Mouse (Mus musculus): ENCODE measurements at regions not wholly inside any gene's neighbourhood (a gene's known extent, or its start where the extent isn't known, plus 50 kb on each side); places are given as distances from the start of the nearest gene placed in this dataset.

DNA sequence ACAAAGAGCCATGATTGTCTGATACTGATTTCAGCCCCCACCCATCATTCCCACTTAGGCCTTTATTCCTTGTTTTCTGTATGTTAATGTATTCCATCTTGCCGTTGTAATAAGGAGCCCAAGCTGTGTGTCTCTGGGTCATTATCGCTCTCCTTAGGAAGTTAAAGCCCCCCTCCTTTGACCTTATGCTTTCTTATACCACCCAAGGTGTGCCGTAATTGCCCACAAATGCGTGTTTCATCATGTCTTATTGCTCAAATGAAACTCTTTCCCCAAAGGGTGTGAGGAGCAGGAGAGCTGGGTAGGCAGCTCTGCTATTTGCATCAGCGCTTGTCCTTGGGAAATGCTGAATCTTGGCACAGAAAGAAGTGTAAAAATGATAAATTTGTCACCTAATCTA lies 178.2 kb upstream of the Nrp1 start:
- ATAC-seq (replicated peaks; ENCODE audit: insufficient number of reproducible peaks, low FRiP score, low TSS enrichment), result no peak
- WGBS (ENCODE audit: insufficient replicate concordance), result 71% methylated on average over 5 of the region's 5 CpGs
- no peaks in the 10 kb centered on the region for H3K4me1 ChIP-seq (ENCODE audit: control insufficient read depth, insufficient read depth, low read length)
- no peaks in the 10 kb centered on the region for H3K36me3 ChIP-seq (ENCODE audit: control insufficient read depth, insufficient read depth, low read length)
- H3K27ac ChIP-seq (ENCODE audit: low read depth, low read length), result no peak overlapping the region
- no peak overlapping the region for H3K4me3 ChIP-seq (ENCODE audit: low read depth, low read length)
- no peaks in the 10 kb centered on the region for H3K27me3 ChIP-seq (ENCODE audit: control insufficient read depth, insufficient read depth, low read length)
- no peak overlapping the region for H3K4me2 ChIP-seq
- H3K9ac ChIP-seq (ENCODE audit: low read depth, low read length), result no peak overlapping the region
- no peaks in the 10 kb centered on the region for H3K9me3 ChIP-seq (replicated peaks; ENCODE audit: control insufficient read depth, low read length)

DNA sequence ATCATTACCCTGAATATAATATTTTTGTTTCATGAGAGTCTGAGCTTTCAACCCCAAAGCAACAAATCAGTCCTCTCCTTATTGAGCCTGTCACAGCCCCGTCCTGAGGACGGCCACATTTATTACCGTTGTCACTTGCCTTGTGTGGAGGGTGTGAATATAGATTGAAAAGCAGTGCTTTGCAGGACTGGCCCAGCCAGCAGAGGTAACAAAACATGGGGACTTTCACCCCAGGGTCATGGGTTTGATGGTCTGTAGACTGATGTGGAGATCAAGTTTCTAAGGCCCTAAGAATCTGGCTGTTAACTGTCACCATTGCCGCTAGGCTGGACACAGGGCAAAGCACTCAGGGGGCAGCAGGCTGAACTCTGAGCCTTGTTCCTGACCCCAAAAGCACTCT lies 175.3 kb upstream of the Nrp1 start:
- no peaks in the 10 kb centered on the region for H3K27me3 ChIP-seq (ENCODE audit: control insufficient read depth, insufficient read depth, low read length)
- ATAC-seq (replicated peaks; ENCODE audit: insufficient number of reproducible peaks, low FRiP score, low TSS enrichment), result no peak
- H3K4me2 ChIP-seq, result no peak overlapping the region
- WGBS (ENCODE audit: insufficient replicate concordance), result 53% methylated on average over 4 of the region's 4 CpGs
- no peaks in the 10 kb centered on the region for H3K4me1 ChIP-seq (ENCODE audit: control insufficient read depth, insufficient read depth, low read length)
- no peaks in the 10 kb centered on the region for H3K9me3 ChIP-seq (replicated peaks; ENCODE audit: control insufficient read depth, low read length)
- no peak overlapping the region for H3K4me3 ChIP-seq (ENCODE audit: low read depth, low read length)
- H3K9ac ChIP-seq (ENCODE audit: low read depth, low read length), result no peak overlapping the region
- H3K36me3 ChIP-seq (ENCODE audit: control insufficient read depth, insufficient read depth, low read length), result no peaks in the 10 kb centered on the region
- H3K27ac ChIP-seq (ENCODE audit: low read depth, low read length), result no peak overlapping the region

DNA sequence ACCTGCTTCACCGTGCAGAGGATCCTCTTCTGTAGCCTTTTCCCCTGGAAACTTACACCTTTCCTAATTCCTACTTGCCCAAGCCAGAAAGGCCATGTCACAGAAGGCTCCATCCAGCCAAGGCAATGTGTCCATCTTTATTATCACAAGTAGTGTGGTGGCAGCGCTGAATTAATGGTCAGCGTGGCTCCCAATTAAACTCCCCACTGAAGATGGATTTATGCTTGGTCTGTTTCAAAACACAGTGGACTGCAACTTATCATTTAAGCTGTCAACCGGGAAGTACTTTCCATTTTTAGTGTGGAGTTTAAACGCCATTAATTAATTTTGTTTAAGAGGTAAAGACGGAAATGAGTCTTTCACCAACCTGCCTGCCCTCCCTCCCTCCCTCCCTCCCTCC lies 170.1 kb upstream of the Nrp1 start:
- H3K4me1 ChIP-seq (ENCODE audit: control insufficient read depth, insufficient read depth, low read length), result no peaks in the 10 kb centered on the region
- H3K9me3 ChIP-seq (replicated peaks; ENCODE audit: control insufficient read depth, low read length), result no peaks in the 10 kb centered on the region
- H3K36me3 ChIP-seq (ENCODE audit: control insufficient read depth, insufficient read depth, low read length), result no peaks in the 10 kb centered on the region
- H3K27me3 ChIP-seq (ENCODE audit: control insufficient read depth, insufficient read depth, low read length), result no peaks in the 10 kb centered on the region
- ATAC-seq (replicated peaks; ENCODE audit: insufficient number of reproducible peaks, low FRiP score, low TSS enrichment), result no peak
- H3K9ac ChIP-seq (ENCODE audit: low read depth, low read length), result no peak overlapping the region
- H3K4me3 ChIP-seq (ENCODE audit: low read depth, low read length), result no peak overlapping the region
- H3K27ac ChIP-seq (ENCODE audit: low read depth, low read length), result no peak overlapping the region
- 69% methylated on average over 6 of the region's 6 CpGs for WGBS (ENCODE audit: insufficient replicate concordance)
- H3K4me2 ChIP-seq, result no peak overlapping the region

DNA sequence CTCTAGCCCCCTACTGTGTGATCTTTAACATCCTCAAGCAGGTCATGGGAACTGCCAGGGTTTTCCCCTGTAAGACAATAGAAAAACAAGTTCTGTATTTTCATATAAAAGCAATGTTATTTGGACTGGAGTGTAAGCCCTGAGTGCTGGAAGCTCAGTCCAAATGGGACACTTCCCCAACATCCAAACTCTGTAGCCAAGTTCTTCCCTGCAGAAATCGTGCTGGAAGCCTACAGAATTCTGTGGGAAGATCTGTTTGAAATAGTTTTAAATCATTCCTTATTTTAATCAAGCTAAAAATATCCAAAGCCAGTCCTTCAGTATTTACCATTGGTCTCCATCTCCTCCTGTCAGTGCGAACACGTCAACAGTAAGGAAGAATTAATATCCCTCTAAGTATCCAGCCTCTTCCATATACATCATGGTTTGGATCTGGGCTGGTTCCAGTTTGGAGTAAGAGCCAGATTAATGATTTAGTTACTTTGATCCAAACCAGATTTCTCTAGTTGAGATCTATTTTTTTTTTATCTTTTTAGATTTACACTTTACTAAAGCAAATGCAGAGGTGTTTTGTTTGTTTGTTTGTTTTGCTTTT lies 165.0 kb upstream of the Nrp1 start:
- H3K27ac ChIP-seq (ENCODE audit: low read depth, low read length), result no peak overlapping the region
- no peak overlapping the region for H3K9ac ChIP-seq (ENCODE audit: low read depth, low read length)
- no peak overlapping the region for H3K4me3 ChIP-seq (ENCODE audit: low read depth, low read length)
- no peak for ATAC-seq (replicated peaks; ENCODE audit: insufficient number of reproducible peaks, low FRiP score, low TSS enrichment)
- no peaks in the 10 kb centered on the region for H3K4me1 ChIP-seq (ENCODE audit: control insufficient read depth, insufficient read depth, low read length)
- no peaks in the 10 kb centered on the region for H3K9me3 ChIP-seq (replicated peaks; ENCODE audit: control insufficient read depth, low read length)
- WGBS (ENCODE audit: insufficient replicate concordance), result 73% methylated on average over 3 of the region's 3 CpGs
- H3K27me3 ChIP-seq (ENCODE audit: control insufficient read depth, insufficient read depth, low read length), result no peaks in the 10 kb centered on the region
- no peaks in the 10 kb centered on the region for H3K36me3 ChIP-seq (ENCODE audit: control insufficient read depth, insufficient read depth, low read length)
- no peak overlapping the region for H3K4me2 ChIP-seq

DNA sequence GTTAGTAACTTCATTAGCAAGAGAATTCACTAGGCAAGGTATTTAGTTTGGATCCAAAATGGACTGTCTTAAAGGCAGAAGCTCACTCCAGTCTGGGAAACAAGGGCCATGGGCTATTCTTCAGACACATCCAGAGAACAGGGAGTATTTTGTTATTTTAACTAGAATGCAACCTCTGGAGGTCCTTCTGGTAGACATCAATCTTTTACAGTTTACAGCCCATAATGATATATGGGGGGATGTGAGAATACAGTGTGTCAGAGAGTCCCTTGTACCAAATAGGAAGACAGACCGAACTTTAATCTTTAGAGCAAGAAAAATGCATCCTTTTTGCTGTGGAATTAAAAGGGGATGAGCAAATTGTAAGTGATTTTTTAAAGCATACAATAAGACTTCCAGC lies 157.6 kb upstream of the Nrp1 start:
- H3K4me3 ChIP-seq (ENCODE audit: low read depth, low read length), result no peak overlapping the region
- no peaks in the 10 kb centered on the region for H3K36me3 ChIP-seq (ENCODE audit: control insufficient read depth, insufficient read depth, low read length)
- H3K9me3 ChIP-seq (replicated peaks; ENCODE audit: control insufficient read depth, low read length), result no peaks in the 10 kb centered on the region
- no peaks in the 10 kb centered on the region for H3K27me3 ChIP-seq (ENCODE audit: control insufficient read depth, insufficient read depth, low read length)
- no peak for ATAC-seq (replicated peaks; ENCODE audit: insufficient number of reproducible peaks, low FRiP score, low TSS enrichment)
- no peaks in the 10 kb centered on the region for H3K4me1 ChIP-seq (ENCODE audit: control insufficient read depth, insufficient read depth, low read length)
- H3K9ac ChIP-seq (ENCODE audit: low read depth, low read length), result no peak overlapping the region
- no peak overlapping the region for H3K27ac ChIP-seq (ENCODE audit: low read depth, low read length)
- H3K4me2 ChIP-seq, result no peak overlapping the region
- WGBS (ENCODE audit: insufficient replicate concordance), result 73% methylated on average over 1 of the region's 1 CpGs

DNA sequence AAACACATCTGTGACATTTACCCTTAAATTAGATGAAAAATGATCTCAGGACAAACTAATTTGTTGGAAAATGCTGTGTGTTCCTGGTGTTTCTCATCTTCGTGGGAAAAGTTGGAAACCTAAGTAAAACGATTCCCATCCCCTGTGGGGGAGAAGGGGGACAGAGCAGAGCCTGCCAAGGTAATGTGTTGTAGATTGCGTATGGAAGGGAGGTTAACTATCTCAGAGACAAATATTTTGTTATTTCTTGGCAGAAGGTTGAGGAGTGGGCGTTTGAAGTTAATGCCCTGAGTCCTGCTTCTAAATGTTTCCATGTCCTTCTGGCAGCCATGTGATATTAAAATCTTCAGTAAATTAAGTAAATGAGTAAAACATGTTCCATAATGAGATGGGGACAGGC lies 156.8 kb upstream of the Nrp1 start:
- Histone ChIP-seq H3K4me1 (ENCODE audit: control insufficient read depth, insufficient read depth, low read length) (no peaks in the 10 kb centered on the region), H3K9ac (ENCODE audit: low read depth, low read length) (no peak overlapping the region), H3K9me3 (replicated peaks; ENCODE audit: control insufficient read depth, low read length) (no peaks in the 10 kb centered on the region), H3K4me3 (ENCODE audit: low read depth, low read length) (no peak overlapping the region), H3K4me2 (no peak overlapping the region), H3K27ac (ENCODE audit: low read depth, low read length) (no peak overlapping the region), H3K36me3 (ENCODE audit: control insufficient read depth, insufficient read depth, low read length) (no peaks in the 10 kb centered on the region), H3K27me3 (ENCODE audit: control insufficient read depth, insufficient read depth, low read length) (no peaks in the 10 kb centered on the region)
- ATAC-seq (replicated peaks; ENCODE audit: insufficient number of reproducible peaks, low FRiP score, low TSS enrichment), result no peak
- 59% methylated on average over 4 of the region's 4 CpGs for WGBS (ENCODE audit: insufficient replicate concordance)

DNA sequence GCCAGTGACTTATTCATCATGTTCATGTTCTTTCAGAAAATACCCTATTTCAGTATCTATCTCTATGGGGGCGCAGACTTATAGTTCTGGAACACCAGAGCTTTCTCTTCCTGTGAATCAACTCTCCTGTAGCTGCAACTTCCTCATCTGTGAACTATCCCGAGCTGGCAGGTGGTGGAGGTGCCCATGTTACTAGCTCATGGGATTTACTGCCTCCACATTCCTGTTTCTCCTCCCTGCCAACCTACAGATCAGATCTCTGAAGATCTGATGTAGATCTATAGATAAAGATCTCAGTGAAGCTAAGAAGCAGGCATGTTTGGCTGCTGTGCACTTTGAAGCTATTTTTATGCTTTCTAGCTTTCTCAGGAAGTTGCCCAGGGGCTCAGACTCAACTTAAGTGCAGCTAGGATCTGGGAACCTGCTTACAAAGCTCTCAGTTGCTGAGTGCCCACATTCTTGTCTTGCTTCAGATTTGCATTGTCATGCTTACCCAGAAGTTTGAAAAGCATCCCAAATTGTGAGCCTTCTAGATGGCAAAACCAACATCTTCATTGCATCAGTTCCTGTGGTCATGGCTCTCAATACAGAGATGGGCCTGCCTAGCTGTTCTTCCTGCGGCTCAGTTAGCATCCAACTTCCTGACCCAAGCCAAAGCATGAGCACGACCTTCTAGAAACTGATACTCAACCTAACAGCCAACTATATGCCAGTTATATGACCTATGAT lies 156.1 kb upstream of the Nrp1 start:
- H3K4me3 ChIP-seq (ENCODE audit: low read depth, low read length), result no peak overlapping the region
- no peaks in the 10 kb centered on the region for H3K27me3 ChIP-seq (ENCODE audit: control insufficient read depth, insufficient read depth, low read length)
- H3K27ac ChIP-seq (ENCODE audit: low read depth, low read length), result no peak overlapping the region
- ATAC-seq (replicated peaks; ENCODE audit: insufficient number of reproducible peaks, low FRiP score, low TSS enrichment), result no peak
- no peaks in the 10 kb centered on the region for H3K4me1 ChIP-seq (ENCODE audit: control insufficient read depth, insufficient read depth, low read length)
- no peaks in the 10 kb centered on the region for H3K36me3 ChIP-seq (ENCODE audit: control insufficient read depth, insufficient read depth, low read length)
- H3K4me2 ChIP-seq, result no peak overlapping the region
- no peak overlapping the region for H3K9ac ChIP-seq (ENCODE audit: low read depth, low read length)
- no peaks in the 10 kb centered on the region for H3K9me3 ChIP-seq (replicated peaks; ENCODE audit: control insufficient read depth, low read length)
- 81% methylated on average over 4 of the region's 4 CpGs for WGBS (ENCODE audit: insufficient replicate concordance)

DNA sequence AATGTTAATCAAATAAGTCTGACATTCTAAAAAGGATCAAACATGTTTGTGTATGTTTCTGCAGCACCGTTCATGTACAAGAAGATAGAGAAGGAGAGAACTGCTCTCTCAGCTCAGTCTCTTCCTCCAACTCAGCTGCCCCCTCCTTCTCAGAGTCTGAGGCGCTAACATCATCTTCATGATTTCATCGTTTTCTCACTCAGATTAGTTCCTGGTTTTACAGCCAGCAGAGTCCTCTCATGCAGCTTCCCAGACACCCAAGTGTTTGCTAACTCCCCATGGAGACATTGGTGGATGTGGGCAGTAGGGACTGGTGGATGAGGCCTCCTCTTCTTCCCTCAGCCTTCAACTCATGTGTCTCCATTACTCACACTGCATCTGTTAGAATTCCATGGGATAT lies 153.6 kb upstream of the Nrp1 start:
- 81% methylated on average over 3 of the region's 3 CpGs for WGBS (ENCODE audit: insufficient replicate concordance)
- no peaks in the 10 kb centered on the region for H3K4me1 ChIP-seq (ENCODE audit: control insufficient read depth, insufficient read depth, low read length)
- no peak for ATAC-seq (replicated peaks; ENCODE audit: insufficient number of reproducible peaks, low FRiP score, low TSS enrichment)

DNA sequence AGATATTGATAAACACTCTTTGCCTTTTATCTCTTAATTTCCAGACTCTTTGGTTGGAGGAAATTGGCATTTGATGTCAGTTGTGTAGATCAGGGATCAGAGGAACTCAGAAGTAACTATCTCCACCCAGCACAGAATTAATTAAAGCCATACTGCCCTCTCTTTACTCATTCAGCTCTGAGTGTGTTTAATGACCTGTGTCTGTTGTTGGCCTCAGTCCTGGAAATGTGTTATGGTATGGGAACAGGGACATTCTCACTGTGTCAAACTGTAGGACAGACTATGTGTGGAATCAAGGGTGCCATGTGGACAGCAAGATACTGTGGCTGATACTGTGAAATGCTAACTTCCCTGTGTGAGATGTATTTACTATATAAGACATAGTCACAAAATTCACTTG lies 151.3 kb upstream of the Nrp1 start:
- Histone ChIP-seq H3K4me3 (ENCODE audit: low read depth, low read length) (no peak overlapping the region), H3K27ac (ENCODE audit: low read depth, low read length) (no peak overlapping the region), H3K4me1 (ENCODE audit: control insufficient read depth, insufficient read depth, low read length) (no peaks in the 10 kb centered on the region), H3K36me3 (ENCODE audit: control insufficient read depth, insufficient read depth, low read length) (no peaks in the 10 kb centered on the region), H3K4me2 (no peak overlapping the region), H3K27me3 (ENCODE audit: control insufficient read depth, insufficient read depth, low read length) (no peaks in the 10 kb centered on the region), H3K9me3 (replicated peaks; ENCODE audit: control insufficient read depth, low read length) (no peaks in the 10 kb centered on the region), H3K9ac (ENCODE audit: low read depth, low read length) (no peak overlapping the region)
- ATAC-seq (replicated peaks; ENCODE audit: insufficient number of reproducible peaks, low FRiP score, low TSS enrichment), result no peak

More for the DNA sequence above, 153.6 kb upstream of the Nrp1 start:
- no peaks in the 10 kb centered on the region for H3K9me3 ChIP-seq (replicated peaks; ENCODE audit: control insufficient read depth, low read length)
- H3K27ac ChIP-seq (ENCODE audit: low read depth, low read length), result no peak overlapping the region
- H3K27me3 ChIP-seq (ENCODE audit: control insufficient read depth, insufficient read depth, low read length), result no peaks in the 10 kb centered on the region
- H3K4me3 ChIP-seq (ENCODE audit: low read depth, low read length), result no peak overlapping the region
- no peak overlapping the region for H3K4me2 ChIP-seq
- no peak overlapping the region for H3K9ac ChIP-seq (ENCODE audit: low read depth, low read length)
- no peaks in the 10 kb centered on the region for H3K36me3 ChIP-seq (ENCODE audit: control insufficient read depth, insufficient read depth, low read length)

All from heart, embryonic 11.5 days (tissue).